Mouse (Mus musculus) kidney, adult 10 weeks (tissue): ENCODE results near the gene Ctps2. TPM values are rescaled to one million over a fixed set of nuclear protein-coding genes. Genes with fewer than 3 reads are reported as not detected.

Experiments used
- polyA plus RNA-seq: library from polyadenylated mRNA; stranded (reverse); fragments of 350-450 nt; fragmentation: Illumina TruSeq; extraction: RNeasy Lipid Tissue Mini Kit (QIAGEN cat#74804); gene quantifications from one replicate; pipeline ENCODE4 v1.2.3, GENCODE M21; 2014; ENCODE audit warnings: low read depth, low replicate concordance

The Ctps2 gene
- polyA plus RNA-seq: 120 TPM

GRCm38 (mm10) chrX:162900938-162901337 lies at the start of gene Ctps2:
Ctps2 (plus strand) TSS chrX:162901238.

GRCm38 (mm10) chrX:162887931-162888511 lies 13.0 kb upstream of the Ctps2 start, which contains the start of gene Syap1:
Syap1 (minus strand) TSS chrX:162888447.

GRCm38 (mm10) chrX:162964383-162964782 lies 63.3 kb downstream of the Ctps2 start, which contains the start of gene S100g:
S100g (minus strand) TSS chrX:162964599.

Other genes with a start within 250 kb of the Ctps2 start
- 309 TPM for gene Rbbp7, start 140.8 kb upstream of the Ctps2 start, polyA plus RNA-seq
- gene Txlng, start 71.8 kb upstream of the Ctps2 start, polyA plus RNA-seq: 32.8 TPM
- gene Syap1, start 12.8 kb upstream of the Ctps2 start, polyA plus RNA-seq: 245 TPM
- gene S100g, start 63.4 kb downstream of the Ctps2 start, polyA plus RNA-seq: 2,500 TPM